Mouse (Mus musculus) testis, adult 2 months (tissue): ENCODE data around the gene Frat2. TPM values are rescaled to one million over a fixed set of nuclear protein-coding genes. Genes with fewer than 3 reads are reported as not detected.

Experiments
- H3K27ac ChIP-seq: fragments of 200-500 bp; 2 replicates; pipeline ENCODE4 v1.5.1; 2012; ENCODE audit warnings: low read depth, low read length; ENCODE audit not compliant: control insufficient read depth, insufficient read depth
- H3K27me3 ChIP-seq: fragments of 200-500 bp; 2 replicates; pipeline ENCODE4 v1.6.1; 2012; ENCODE audit warnings: mild to moderate bottlenecking, low read length, moderate library complexity; ENCODE audit not compliant: control insufficient read depth, insufficient read depth
- H3K36me3 ChIP-seq: fragments of 200-500 bp; 2 replicates; pipeline ENCODE4 v1.6.1; 2012; ENCODE audit warnings: mild to moderate bottlenecking, low read length; ENCODE audit not compliant: control insufficient read depth, insufficient read depth
- H3K4me1 ChIP-seq: fragments of 200-500 bp; 2 replicates; pipeline ENCODE4 v1.6.1; 2012; ENCODE audit warnings: low read length; ENCODE audit not compliant: control insufficient read depth, insufficient read depth
- H3K4me3 ChIP-seq: fragments of 200-500 bp; 2 replicates; pipeline ENCODE4 v1.5.1; 2012; ENCODE audit warnings: low read depth, mild to moderate bottlenecking, low read length, moderate library complexity, mixed read lengths; ENCODE audit not compliant: control insufficient read depth
- CTCF ChIP-seq: fragments of 200-500 bp; IDR thresholded peaks from 2 replicates; pipeline ENCODE4 v1.5.1; 2012; ENCODE audit warnings: low read depth, mild to moderate bottlenecking, inconsistent platforms, low read length, moderate library complexity; ENCODE audit not compliant: control insufficient read depth, insufficient read depth, insufficient replicate concordance
- POLR2A ChIP-seq: fragments of 200-500 bp; IDR thresholded peaks from 2 replicates; pipeline ENCODE4 v1.6.1; 2012; ENCODE audit warnings: low read depth, mild to moderate bottlenecking, inconsistent platforms, low read length, moderate library complexity; ENCODE audit not compliant: control insufficient read depth
- polyA plus RNA-seq: library from polyadenylated mRNA; depleted of rRNA; stranded (reverse); fragments of >200 nt; gene quantifications from 2 replicates; pipeline ENCODE4 v1.2.3, GENCODE M21; 2012

Gene Frat2
- polyA plus RNA-seq, 1 experiment: 47.7 TPM

- no peaks in the 10 kb centered on the region; the same call in 1 of the 2 replicates for H3K36me3 ChIP-seq
- TF ChIP-seq CTCF (no peak), POLR2A (no peak)
- H3K27me3 ChIP-seq: no peaks in the 10 kb centered on the region
Measured at GRCm38 (mm10) chr19:41805831-41806230, 42.1 kb downstream of the Frat2 start.

GRCm38 (mm10) chr19:41803322-41803721 lies 44.6 kb downstream of the Frat2 start:
- TF ChIP-seq CTCF: no peak
- TF ChIP-seq POLR2A: no peak
- Histone ChIP-seq H3K27me3 (no peaks in the 10 kb centered on the region), H3K4me1 (peaks cover 6% of the 10 kb centered on the region), H3K27ac (no peak overlapping the region), H3K36me3 (no peaks in the 10 kb centered on the region; the same call in 1 of the 2 replicates), H3K4me3 (peak overlapping the region; percentile 93)

More at GRCm38 (mm10) chr19:41805831-41806230, 42.1 kb downstream of the Frat2 start:
- Histone ChIP-seq H3K4me1 (peaks cover 6% of the 10 kb centered on the region), H3K4me3 (no peak overlapping the region), H3K27ac (no peak overlapping the region)

- Histone ChIP-seq H3K27ac (peak within 1 kb of the TSS; percentile 96), H3K27me3 (no peaks in the 10 kb centered on the region), H3K36me3 (no peaks in the 10 kb centered on the region; the same call in 1 of the 2 replicates), H3K4me1 (peaks cover 9% of the 10 kb centered on the region), H3K4me3 (peak within 1 kb of the TSS; percentile 93)
- peak; percentile 97 for TF ChIP-seq POLR2A
- TF ChIP-seq CTCF: no peak
Measured at GRCm38 (mm10) chr19:41801742-41802369, 46.1 kb downstream of the Frat2 start, which contains the start of gene Arhgap19. TSS of gene Arhgap19 (minus strand) at chr19:41802047.

GRCm38 (mm10) chr19:41800986-41801741 lies 46.8 kb downstream of the Frat2 start:
- H3K27me3 ChIP-seq: no peaks in the 10 kb centered on the region
- peak overlapping the region; percentile 93 for H3K4me3 ChIP-seq
- TF ChIP-seq POLR2A (no peak), CTCF (no peak)
- peak overlapping the region; percentile 96 for H3K27ac ChIP-seq
- no peaks in the 10 kb centered on the region; the same call in 1 of the 2 replicates for H3K36me3 ChIP-seq
- peaks cover 9% of the 10 kb centered on the region for H3K4me1 ChIP-seq

GRCm38 (mm10) chr19:41800451-41800850 lies 47.5 kb downstream of the Frat2 start:
- H3K4me3 ChIP-seq: peak overlapping the region; percentile 93
- no peaks in the 10 kb centered on the region; the same call in 1 of the 2 replicates for H3K36me3 ChIP-seq
- TF ChIP-seq POLR2A: no peak
- no peak for TF ChIP-seq CTCF
- no peaks in the 10 kb centered on the region for H3K27me3 ChIP-seq
- H3K27ac ChIP-seq: no peak overlapping the region; the same call in 1 of the 2 replicates
- H3K4me1 ChIP-seq: peaks cover 9% of the 10 kb centered on the region

- Histone ChIP-seq H3K4me1 (peaks cover 3% of the 10 kb centered on the region), H3K27ac (no peak overlapping the region), H3K36me3 (no peaks in the 10 kb centered on the region; the same call in 1 of the 2 replicates), H3K4me3 (no peak overlapping the region), H3K27me3 (no peaks in the 10 kb centered on the region)
- TF ChIP-seq POLR2A: no peak
- TF ChIP-seq CTCF: no peak
Measured at GRCm38 (mm10) chr19:41797536-41797935, 50.4 kb downstream of the Frat2 start.

- no peak overlapping the region for H3K4me3 ChIP-seq
- TF ChIP-seq CTCF: no peak
- no peak for TF ChIP-seq POLR2A
- H3K36me3 ChIP-seq: no peaks in the 10 kb centered on the region; the same call in 1 of the 2 replicates
- no peak overlapping the region for H3K27ac ChIP-seq
- no peaks in the 10 kb centered on the region for H3K27me3 ChIP-seq
- H3K4me1 ChIP-seq: peaks cover 3% of the 10 kb centered on the region
Measured at GRCm38 (mm10) chr19:41796789-41797327, 51.1 kb downstream of the Frat2 start.
